Comparison of ENCODE assay signal across 22 mouse cellular contexts in genomic region chr19:20875881-20876280, GRCm38 (mm10).
A peak's percentile ranks its signal among the peaks of the same experiment; 100 is the strongest.
DNase-seq lines count a peak whose midpoint lies in the region; ATAC-seq and TF ChIP-seq lines count a peak whose summit lies in the region.
"Had no signal": no experiment of that assay in that cellular context is flagged by ENCODE, and none has a peak within 500 bp of the region (broad histone marks: within the 10 kb centered on the region; RNA-seq: fewer than 3 reads in every experiment).

No protein-coding gene starts in this region.

- no peaks in the 10 kb centered on the region for H3K79me2 ChIP-seq in CH12.LX (replicated peaks; ENCODE audit: control insufficient read depth, extremely low read depth, insufficient read depth, poor library complexity, severe bottlenecking)

- no peaks in the 10 kb centered on the region for H3K27me3 ChIP-seq in CH12.LX (replicated peaks)
- H3K27me3 ChIP-seq in lung, postnatal 0 days (replicated peaks; ENCODE audit: insufficient read depth, low read length), result no peaks in the 10 kb centered on the region
- H3K27me3 ChIP-seq: embryonic facial prominence, embryonic 13.5 days; forebrain, embryonic 12.5 days; hindbrain, embryonic 12.5 days had no signal

- 49% methylated on average over 4 of the region's 4 CpGs for WGBS in lung, postnatal 0 days

- no peak overlapping the region for H3K27ac ChIP-seq in CH12.LX (ENCODE audit: insufficient read depth, low read depth)
- H3K27ac ChIP-seq in lung, postnatal 0 days (ENCODE audit: low read length), result no peak overlapping the region
- H3K27ac ChIP-seq: embryonic facial prominence, embryonic 13.5 days; forebrain, embryonic 12.5 days; heart, embryonic 10.5 days; hindbrain, embryonic 12.5 days had no signal

- no peak overlapping the region for H3K4me3 ChIP-seq in CH12.LX (replicated peaks in 1 of 3; ENCODE audit: low read depth in 2 of 3, low read length in 2 of 3, poor library complexity in 1 of 3)
- H3K4me3 ChIP-seq in lung, postnatal 0 days (ENCODE audit: low read depth, low read length), result no peak overlapping the region
- H3K4me3 ChIP-seq: embryonic facial prominence, embryonic 13.5 days; forebrain, embryonic 12.5 days; heart, embryonic 10.5 days; hindbrain, embryonic 12.5 days had no signal

- H3K4me1 ChIP-seq in CH12.LX (ENCODE audit: control insufficient read depth in 1 of 2, insufficient read depth in 2 of 2), result no peaks in the 10 kb centered on the region
- no peaks in the 10 kb centered on the region for H3K4me1 ChIP-seq in lung, postnatal 0 days (ENCODE audit: insufficient read depth, low read depth, low read length)
- H3K4me1 ChIP-seq: embryonic facial prominence, embryonic 13.5 days; forebrain, embryonic 12.5 days; heart, embryonic 10.5 days; hindbrain, embryonic 12.5 days had no signal

- no peak for TF ChIP-seq RAD21 in CH12.LX (IDR thresholded peaks at IDR 0.05; ENCODE audit: low read depth, low read length)

- dilution Hi-C loops in CH12.LX (cut with MboI; ENCODE audit: extremely low pct_ligation_motif_present, extremely low pct_unique_long_range_greater_than_20kb, low sequenced_read_pairs), result no loop called here

- no peaks in the 10 kb centered on the region for H3K36me3 ChIP-seq in CH12.LX (replicated peaks in 1 of 2; ENCODE audit: control insufficient read depth in 1 of 2, insufficient read depth in 1 of 2, low read length in 1 of 2)
- no peaks in the 10 kb centered on the region for H3K36me3 ChIP-seq in lung, postnatal 0 days (ENCODE audit: insufficient read depth, low read length)
- H3K36me3 ChIP-seq: embryonic facial prominence, embryonic 13.5 days; forebrain, embryonic 12.5 days; heart, embryonic 10.5 days; hindbrain, embryonic 12.5 days had no signal

- no peak overlapping the region for H3K9ac ChIP-seq in CH12.LX (ENCODE audit: insufficient read depth, low read depth)
- no peak overlapping the region for H3K9ac ChIP-seq in lung, postnatal 0 days (replicated peaks; ENCODE audit: low read depth)
- H3K9ac ChIP-seq: embryonic facial prominence, embryonic 13.5 days; forebrain, embryonic 12.5 days; hindbrain, embryonic 12.5 days had no signal

- peak; percentile 1 for DNase-seq in CD4-positive, CD25-positive, alpha-beta regulatory T cell, adult 2 months (ENCODE audit: low read depth, low spot score)
- DNase-seq in CH12.LX (ENCODE audit: extremely low read depth), result peak; percentile 12
- DNase-seq in induced T-regulatory cell, adult 2 months (ENCODE audit: low read depth), result peak; percentile 1
- peak; percentile 5 for DNase-seq in thymus, postnatal 25 days
- no peak for DNase-seq in lung, postnatal 0 days (ENCODE audit: low spot score)
- DNase-seq in cerebellum, adult 11-12 months, result no peak
- DNase-seq: adrenal gland, adult 8-10 months; adrenal gland, postnatal 36 days; cerebellum, adult 11 months; cerebellum, adult 9-10 months; cerebellum, postnatal 25 days; gastrocnemius, postnatal 10 days; heart, adult 18-20 months; heart, postnatal 10 days; heart, postnatal 4 days had no signal

- TF ChIP-seq POLR2A in CH12.LX (IDR thresholded peaks at IDR 0.05; ENCODE audit: low read depth, low read length), result no peak

- H3K4me2 ChIP-seq in CH12.LX (ENCODE audit: insufficient read depth, low read depth, poor library complexity, severe bottlenecking), result no peak overlapping the region
- no peak overlapping the region for H3K4me2 ChIP-seq in lung, postnatal 0 days (replicated peaks; ENCODE audit: low read depth, low read length)
- H3K4me2 ChIP-seq: embryonic facial prominence, embryonic 13.5 days; forebrain, embryonic 12.5 days; hindbrain, embryonic 12.5 days had no signal

- in situ Hi-C loops in CH12.LX (cut with MboI; ENCODE audit: low pct_ligation_motif_present, low pct_unique_long_range_greater_than_20kb, low sequenced_read_pairs), result no loop called here

- no peak for TF ChIP-seq CTCF in CH12.LX (conservative IDR thresholded peaks at IDR 0.05 in 1 of 2, IDR thresholded peaks at IDR 0.05 in 1 of 2; ENCODE audit: low read depth in 2 of 2, low read length in 2 of 2)
- no peak for TF ChIP-seq CTCF in lung, postnatal 0 days (IDR thresholded peaks at IDR 0.05)

- no peak for ATAC-seq in CD4-positive, CD25-positive, alpha-beta regulatory T cell, adult 4 months
- ATAC-seq in lung, postnatal 0 days, result no peak
- ATAC-seq: forebrain, embryonic 16.5 days; hindbrain, embryonic 16.5 days had no signal

- no peaks in the 10 kb centered on the region for H3K9me3 ChIP-seq in CH12.LX (replicated peaks; ENCODE audit: low read length)
- H3K9me3 ChIP-seq in lung, postnatal 0 days (ENCODE audit: low read length), result no peaks in the 10 kb centered on the region
- H3K9me3 ChIP-seq: embryonic facial prominence, embryonic 13.5 days; forebrain, embryonic 12.5 days; heart, embryonic 10.5 days; hindbrain, embryonic 12.5 days had no signal

- no peak for TF ChIP-seq EP300 in CH12.LX (IDR thresholded peaks at IDR 0.05; ENCODE audit: low read length)
- no peak for TF ChIP-seq EP300 in lung, postnatal 0 days (IDR thresholded peaks at IDR 0.05)

TF ChIP-seq in CH12.LX, 34 proteins besides CTCF, POLR2A, EP300 and RAD21:
- no peak for TF ChIP-seq POLR2AphosphoS2 (IDR thresholded peaks at IDR 0.05; ENCODE audit: low read depth, low read length)
- TF ChIP-seq CHD2 (IDR thresholded peaks at IDR 0.05; ENCODE audit: low read length), result no peak
- TF ChIP-seq UBTF (IDR thresholded peaks at IDR 0.05; ENCODE audit: low read depth, low read length), result no peak
- TF ChIP-seq NELFE (IDR thresholded peaks at IDR 0.05; ENCODE audit: low read depth, low read length), result no peak
- no peak for TF ChIP-seq USF1 (IDR thresholded peaks at IDR 0.05; ENCODE audit: low read depth, low read length)
- no peak for TF ChIP-seq SMC3 (IDR thresholded peaks at IDR 0.05; ENCODE audit: low read depth, low read length)
- TF ChIP-seq GABPA (IDR thresholded peaks at IDR 0.05; ENCODE audit: insufficient replicate concordance, low read depth, low read length), result no peak
- TF ChIP-seq HCFC1 (IDR thresholded peaks at IDR 0.05; ENCODE audit: low read depth, low read length), result no peak
- TF ChIP-seq ELF1 (IDR thresholded peaks at IDR 0.05; ENCODE audit: low read depth, low read length), result no peak
- no peak for TF ChIP-seq E2F4 (IDR thresholded peaks at IDR 0.05; ENCODE audit: insufficient replicate concordance, low read depth, low read length)
- TF ChIP-seq MYC (IDR thresholded peaks at IDR 0.05; ENCODE audit: low read depth, low read length), result no peak
- TF ChIP-seq CHD1 (IDR thresholded peaks at IDR 0.05; ENCODE audit: low read depth, low read length), result no peak
- TF ChIP-seq ZNF384 (IDR thresholded peaks at IDR 0.05; ENCODE audit: low read depth, low read length), result no peak
- no peak for TF ChIP-seq MEF2A (IDR thresholded peaks at IDR 0.05; ENCODE audit: borderline replicate concordance, low read depth, low read length)
- no peak for TF ChIP-seq ZKSCAN1 (IDR thresholded peaks at IDR 0.05; ENCODE audit: borderline replicate concordance, low read depth, low read length)
- no peak for TF ChIP-seq USF2 (conservative IDR thresholded peaks at IDR 0.05; ENCODE audit: low read depth, low read length)
- no peak for TF ChIP-seq SIN3A (IDR thresholded peaks at IDR 0.05; ENCODE audit: low read length)

Comparison
In these comparisons a context has a peak if more than half of its experiments do, and no peak if none do; other contexts are left out.
1. DNase-seq: peak in CD4-positive, CD25-positive, alpha-beta regulatory T cell, adult 2 months (single experiment), CH12.LX (single experiment), induced T-regulatory cell, adult 2 months (single experiment) and thymus, postnatal 25 days (single experiment); none in lung, postnatal 0 days (single experiment) and cerebellum, adult 11-12 months (single experiment).